Mouse (Mus musculus): ENCODE data around the gene Acyp1.

Gene Acyp1

DNA sequence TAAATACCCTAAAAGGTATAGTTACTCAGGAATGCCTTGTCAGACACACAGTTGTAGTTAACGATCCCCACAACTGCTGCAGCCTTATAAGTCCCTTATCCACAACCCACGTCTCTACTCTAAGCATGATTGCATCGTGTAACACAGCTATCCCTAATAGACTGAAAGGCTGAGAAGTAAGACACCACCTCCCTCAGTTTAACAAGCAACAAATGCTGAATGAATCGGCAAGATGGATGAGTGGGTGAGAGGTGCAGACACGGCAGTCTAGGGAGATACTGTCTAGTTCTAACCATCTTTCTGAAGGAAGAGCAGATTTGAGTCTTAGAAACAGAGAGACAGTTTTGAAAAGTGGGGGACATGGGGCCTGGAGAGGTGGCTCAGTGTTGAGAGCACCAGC is 25.0 kb downstream of the Acyp1 start:
- in situ Hi-C loops (cut with MboI; ENCODE audit: low pct_unique_long_range_greater_than_20kb in 1 of 2, low sequenced_read_pairs in 2 of 2, unreplicated experiment in 1 of 2), result no loop called here

DNA sequence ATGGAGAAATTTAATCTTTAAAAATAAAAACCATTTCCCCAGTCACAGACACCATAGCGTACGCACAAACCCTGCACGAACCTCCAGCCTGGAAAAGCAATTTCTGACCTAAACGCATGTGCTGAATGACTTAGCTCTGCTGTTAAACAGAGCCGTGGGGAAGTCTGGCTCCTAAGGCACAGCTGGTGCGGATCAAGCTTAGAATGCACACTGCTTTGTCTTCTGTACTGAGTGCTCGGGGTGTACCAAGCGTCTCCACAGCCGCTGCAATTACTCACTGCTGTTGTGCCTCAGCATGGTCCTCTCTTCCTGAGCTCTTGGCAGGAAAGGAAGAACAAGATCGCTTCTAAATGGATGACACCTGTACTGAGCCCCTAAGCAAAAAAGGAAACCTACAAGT is 25.7 kb downstream of the Acyp1 start:
- in situ Hi-C loops (cut with MboI; ENCODE audit: low pct_unique_long_range_greater_than_20kb in 1 of 2, low sequenced_read_pairs in 2 of 2, unreplicated experiment in 1 of 2), result no loop called here

DNA sequence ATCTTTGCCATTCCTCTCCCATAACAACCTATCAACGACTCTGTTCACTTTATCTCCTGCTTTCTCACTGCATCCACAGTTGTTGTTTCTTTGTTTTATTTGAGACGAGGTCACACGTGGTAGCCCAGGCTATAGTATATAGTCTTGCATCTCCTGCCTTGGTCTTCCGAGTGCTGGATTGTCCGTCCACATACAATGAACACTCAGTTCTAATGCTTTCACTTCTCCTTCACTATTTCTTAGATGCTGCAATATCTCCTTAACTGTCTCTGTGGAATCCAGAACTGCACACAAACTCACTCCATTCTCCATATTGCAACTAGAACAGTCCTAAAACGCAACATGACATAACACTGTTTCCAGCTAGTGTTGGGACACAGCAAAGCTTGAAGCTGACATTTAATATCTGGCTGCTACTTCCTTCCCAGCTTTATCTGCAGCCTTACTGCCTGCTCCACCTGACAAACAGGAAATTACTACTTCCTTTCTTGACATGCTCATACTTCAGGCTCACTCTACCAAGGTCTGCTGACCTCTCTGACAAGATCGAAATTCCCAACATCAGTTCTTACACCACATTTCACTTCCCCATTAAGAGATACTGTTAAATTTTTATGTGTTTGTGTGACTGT is 31.1 kb downstream of the Acyp1 start:
- in situ Hi-C loops (cut with MboI; ENCODE audit: low pct_unique_long_range_greater_than_20kb in 1 of 2, low sequenced_read_pairs in 2 of 2, unreplicated experiment in 1 of 2), result no loop called here

DNA sequence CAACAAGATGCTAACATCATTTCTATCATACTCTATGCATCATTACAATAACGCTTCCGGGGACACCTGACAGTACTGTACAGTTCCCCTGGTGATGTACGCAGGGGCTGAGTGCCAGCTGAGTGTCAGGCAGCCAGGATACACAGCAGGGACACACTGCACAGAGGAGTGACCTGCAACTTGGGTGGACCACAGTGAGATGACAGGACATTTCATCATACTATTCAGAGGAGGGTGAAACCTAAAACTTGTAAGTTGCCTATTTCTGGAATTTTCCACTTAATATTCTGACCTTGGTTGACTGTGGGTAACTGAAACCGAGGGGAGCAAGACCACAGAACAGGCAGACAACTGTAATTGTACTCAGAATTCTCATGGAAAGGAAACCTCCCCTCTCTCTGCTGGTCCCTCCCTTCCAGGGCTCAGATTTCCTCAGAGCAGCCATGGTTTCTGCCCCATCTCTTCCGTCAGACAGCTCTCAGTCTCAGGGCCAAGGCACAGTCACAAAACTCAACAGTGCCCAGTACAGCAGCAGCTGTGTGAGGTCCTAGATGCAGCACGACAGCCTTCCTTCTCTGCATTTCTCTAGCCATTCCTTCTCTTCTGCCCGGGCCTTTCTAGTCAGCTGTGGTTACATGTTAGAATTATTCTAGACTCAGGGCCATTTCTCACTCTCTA is 32.0 kb downstream of the Acyp1 start:
- in situ Hi-C loops (cut with MboI; ENCODE audit: low pct_unique_long_range_greater_than_20kb in 1 of 2, low sequenced_read_pairs in 2 of 2, unreplicated experiment in 1 of 2), result no loop called here

DNA sequence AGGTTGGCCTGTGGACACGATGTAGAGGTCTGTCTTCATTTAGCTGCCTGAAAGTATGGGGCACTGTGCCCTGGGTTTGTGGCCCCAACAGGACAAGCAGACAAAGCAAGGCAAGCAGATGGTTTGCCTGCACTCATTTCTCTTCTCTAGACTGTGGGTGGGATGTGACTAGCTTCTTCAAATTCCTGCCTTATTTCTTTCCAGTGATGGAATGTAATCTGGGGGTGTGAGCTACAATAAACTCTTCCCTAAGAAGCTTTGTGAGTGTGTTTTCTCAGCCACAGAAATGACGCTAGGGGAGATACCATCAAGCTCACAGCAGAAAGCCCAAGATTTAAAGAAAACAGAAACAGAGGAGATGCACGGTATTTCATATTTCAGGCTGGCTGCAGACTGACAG is 36.2 kb downstream of the Acyp1 start:
- in situ Hi-C loops (cut with MboI; ENCODE audit: low pct_unique_long_range_greater_than_20kb in 1 of 2, low sequenced_read_pairs in 2 of 2, unreplicated experiment in 1 of 2), result no loop called here

DNA sequence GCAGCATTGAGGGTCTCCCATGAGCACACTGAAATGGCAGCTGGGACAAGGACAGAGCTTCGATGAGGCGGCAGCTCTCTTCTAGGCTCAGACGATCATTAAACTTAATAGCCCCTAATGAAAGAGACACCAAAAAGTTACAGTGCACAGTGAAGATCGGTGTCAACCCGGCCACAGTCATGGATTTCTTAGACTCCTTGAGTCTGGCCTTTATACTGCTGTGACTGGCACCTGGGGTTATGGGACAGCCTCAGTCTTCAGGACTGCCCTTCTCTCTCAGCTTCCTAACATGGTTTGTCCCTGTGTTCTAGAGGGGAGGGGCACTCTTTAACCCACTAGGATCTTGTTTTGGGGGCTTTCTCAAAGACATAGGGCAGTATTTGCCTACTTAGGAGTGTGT is 50.7 kb downstream of the Acyp1 start:
- in situ Hi-C loops (cut with MboI; ENCODE audit: low pct_unique_long_range_greater_than_20kb in 1 of 2, low sequenced_read_pairs in 2 of 2, unreplicated experiment in 1 of 2), result no loop called here

DNA sequence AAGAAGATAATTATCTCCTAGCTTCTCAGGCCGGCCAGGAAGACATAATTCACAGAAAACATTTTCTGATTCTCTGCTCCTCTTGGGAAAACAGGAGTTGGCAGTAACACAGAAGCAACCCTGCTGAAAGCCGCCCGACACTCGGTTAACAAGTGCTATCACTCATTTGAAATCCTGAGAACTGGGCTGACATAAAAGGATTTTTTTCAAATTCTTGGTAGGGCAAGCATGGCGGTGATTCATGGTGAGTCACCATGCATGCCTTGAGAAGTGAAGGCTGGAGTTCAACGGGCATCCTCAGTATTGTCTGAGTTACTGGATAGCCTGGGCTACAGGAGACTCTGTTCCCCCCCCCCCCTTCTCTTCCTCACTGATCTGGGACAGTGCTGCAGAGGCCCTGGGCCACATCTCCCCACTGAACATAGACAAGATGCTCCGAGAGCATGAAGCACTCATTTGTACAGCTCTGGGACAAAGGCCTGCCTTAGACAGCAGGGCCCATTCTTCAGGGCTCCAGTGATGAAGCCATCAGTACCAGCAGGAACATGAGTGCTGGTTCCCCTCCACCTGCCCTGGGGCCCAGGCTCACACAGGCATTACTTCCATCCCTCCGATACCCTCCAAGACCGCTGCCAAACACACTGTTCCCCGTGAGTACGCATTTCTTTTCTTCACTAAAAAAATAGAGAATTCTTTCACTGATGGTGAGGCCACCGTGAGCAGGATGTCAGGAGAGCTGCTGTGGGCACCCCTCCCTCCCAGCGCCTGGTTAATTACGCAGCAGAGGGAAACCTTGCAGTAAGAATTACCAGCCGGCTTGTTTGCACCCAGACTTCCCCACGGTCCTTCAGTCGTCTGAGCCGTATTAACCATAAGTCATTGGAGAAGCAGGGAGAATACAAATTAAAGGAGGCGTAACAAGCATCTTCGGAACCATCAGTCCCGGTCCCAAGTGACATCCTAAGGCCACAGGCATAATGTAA is 54.6 kb downstream of the Acyp1 start:
- in situ Hi-C loops (cut with MboI; ENCODE audit: low pct_unique_long_range_greater_than_20kb in 1 of 2, low sequenced_read_pairs in 2 of 2, unreplicated experiment in 1 of 2), result no loop called here

DNA sequence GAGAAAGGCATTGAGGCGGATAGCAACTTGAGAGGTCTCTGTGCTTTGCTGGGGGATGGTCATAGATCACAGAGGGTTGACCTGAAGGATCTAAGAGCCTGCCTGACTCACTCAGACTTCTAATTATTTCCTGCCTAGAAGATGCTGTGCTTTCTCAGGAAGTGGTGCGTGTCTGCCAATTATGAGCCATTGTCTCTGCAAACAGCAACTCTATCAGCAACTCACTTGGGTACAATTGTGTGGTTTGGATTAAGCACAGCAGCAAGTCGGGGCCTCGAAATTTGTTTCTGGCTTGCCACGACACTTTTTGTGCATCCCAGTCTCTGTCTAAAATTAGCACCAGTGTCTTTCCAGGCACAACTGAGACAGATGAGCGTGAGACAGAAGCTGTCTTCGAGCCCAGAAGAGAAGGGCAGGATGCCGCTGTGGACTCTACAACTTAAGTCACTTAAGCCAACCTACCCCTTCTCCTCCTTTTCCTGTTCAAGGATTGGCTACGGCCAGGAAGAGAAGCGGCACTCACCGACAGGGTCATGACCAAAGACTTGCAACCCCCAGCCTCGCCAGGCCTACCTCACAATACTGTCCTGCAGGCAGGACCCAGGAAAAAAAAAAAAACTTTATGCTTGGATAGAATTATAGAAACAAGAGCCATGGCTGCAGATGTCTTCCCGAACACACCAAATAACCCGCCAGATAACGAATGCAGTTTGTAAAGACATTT is 60.2 kb downstream of the Acyp1 start:
- in situ Hi-C loops (cut with MboI; ENCODE audit: low pct_unique_long_range_greater_than_20kb in 1 of 2, low sequenced_read_pairs in 2 of 2, unreplicated experiment in 1 of 2), result no loop called here

DNA sequence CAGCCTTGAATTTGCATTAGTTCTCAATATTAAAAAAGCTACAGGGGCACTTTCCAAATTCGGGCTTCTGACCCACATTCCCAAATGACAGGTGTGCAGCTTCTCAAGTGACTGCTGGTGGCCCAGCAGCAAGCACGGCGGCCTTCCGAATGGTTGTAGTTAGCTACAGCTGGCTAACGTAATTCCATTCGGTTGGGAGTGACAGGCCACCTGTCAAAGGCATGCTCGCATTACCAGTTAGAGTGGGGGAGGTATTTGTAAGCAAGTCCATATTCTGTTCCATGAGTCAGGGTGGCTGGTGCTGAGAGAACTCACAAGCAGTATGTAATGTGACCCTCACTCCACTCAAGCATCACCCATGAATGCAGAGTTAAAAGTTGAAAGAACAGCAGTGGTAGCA is 61.0 kb downstream of the Acyp1 start:
- in situ Hi-C loops (cut with MboI; ENCODE audit: low pct_unique_long_range_greater_than_20kb in 1 of 2, low sequenced_read_pairs in 2 of 2, unreplicated experiment in 1 of 2), result no loop called here
